Mouse (Mus musculus) ES-Bruce4 (cell line): Measurements from ENCODE around the gene Mylk.

Experiments
- EP300 ChIP-seq: IDR thresholded peaks from 2 replicates; pipeline ENCODE4 v1.6.1; 2011; ENCODE audit warnings: low read depth, low read length; ENCODE audit not compliant: insufficient read depth
- POLR2A ChIP-seq: IDR thresholded peaks from one replicate; pipeline ENCODE4 v1.8.1; 2011; ENCODE audit warnings: low read length; ENCODE audit not compliant: insufficient read depth

DNA sequence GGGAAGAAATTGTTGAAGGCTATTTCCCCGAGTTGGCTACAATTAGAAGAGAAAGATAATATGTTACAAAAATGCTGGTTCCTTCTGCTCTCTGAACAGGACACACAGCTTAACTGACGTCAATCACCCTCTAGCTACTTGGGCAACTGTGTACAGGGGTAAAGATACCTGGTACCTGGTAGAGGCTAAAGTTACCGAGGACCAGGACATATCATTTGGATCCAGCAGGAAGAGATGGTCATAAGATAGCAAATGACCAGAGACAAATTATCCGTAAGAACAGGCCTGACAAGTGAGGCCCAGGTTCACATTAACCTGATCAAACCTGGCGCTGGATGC is 276.9 kb downstream of the Mylk start:
- TF ChIP-seq POLR2A: no peak
- TF ChIP-seq EP300: no peak
